Mouse (Mus musculus) ZHBTc4 (cell line): ENCODE measurements around the gene Ptprm.

ENCODE experiments used
- DNase-seq: peaks from one replicate; pipeline ENCODE4 v3.0.0-alpha.2; 2011; ENCODE audit warnings: low read depth, low spot score

The Ptprm gene

DNA sequence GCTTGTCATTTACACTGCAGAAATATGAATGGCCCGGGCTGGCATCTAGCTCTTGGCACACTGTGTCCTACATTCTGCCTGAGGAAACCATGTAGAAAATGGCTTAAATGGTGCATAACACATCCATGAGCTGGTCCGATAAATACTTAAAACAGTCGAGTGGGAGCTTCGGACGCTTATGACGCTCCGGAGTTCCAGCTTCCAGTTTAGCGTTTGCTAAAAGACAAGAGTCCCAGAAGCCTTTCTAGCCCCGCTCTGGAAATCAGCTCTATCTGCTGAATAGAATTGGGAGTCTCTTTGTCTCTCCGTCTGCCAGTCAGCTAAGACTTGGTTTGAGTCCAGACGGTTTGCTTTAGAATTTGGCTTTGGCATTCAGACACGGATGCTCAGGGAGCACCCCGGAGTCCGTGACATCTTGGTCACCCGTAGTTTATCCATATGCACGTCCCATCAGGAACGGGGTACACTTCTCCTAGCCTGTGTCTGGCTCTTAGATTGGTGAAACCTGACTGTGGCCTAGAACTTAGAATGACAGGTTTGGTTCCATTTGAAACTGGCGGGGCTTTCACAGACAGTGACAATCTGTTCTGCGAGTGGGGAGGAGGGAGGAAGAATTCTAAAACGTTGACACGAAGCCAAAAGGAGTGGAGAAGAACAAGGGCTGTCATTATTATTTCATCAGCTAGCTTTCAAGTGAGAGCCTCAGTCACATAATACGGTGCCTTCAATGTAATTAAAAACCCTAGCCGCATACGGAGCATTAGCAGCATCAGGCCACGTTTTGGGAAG is 667.4 kb downstream of the Ptprm start:
- DNase-seq, result no peak

DNA sequence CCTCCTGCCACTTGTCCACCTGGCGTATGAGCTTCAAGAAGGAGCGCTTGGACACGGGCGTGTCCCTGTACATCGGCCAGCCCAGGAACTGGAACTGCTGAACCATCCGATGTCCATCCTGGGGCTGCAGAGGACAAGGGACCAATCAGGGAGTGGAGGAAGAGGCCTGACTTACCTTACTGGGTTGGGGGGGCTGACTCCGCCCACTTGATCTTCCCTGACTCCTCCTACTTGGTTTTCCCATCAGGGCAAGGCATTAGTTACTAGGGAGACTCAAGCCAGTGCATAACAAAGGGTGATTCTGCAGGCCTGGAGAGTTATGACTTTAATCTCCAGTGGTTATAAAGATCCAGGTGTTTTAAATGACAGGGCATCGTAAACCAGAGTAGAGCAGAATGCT is 670.8 kb downstream of the Ptprm start:
- DNase-seq, result peak; percentile 58

GRCm38 (mm10) chr17:66680662-66681061 is 673.6 kb downstream of the Ptprm start:
- peak; percentile 57 for DNase-seq

GRCm38 (mm10) chr17:66674667-66675066 is 679.6 kb downstream of the Ptprm start:
- DNase-seq, result no peak

DNA sequence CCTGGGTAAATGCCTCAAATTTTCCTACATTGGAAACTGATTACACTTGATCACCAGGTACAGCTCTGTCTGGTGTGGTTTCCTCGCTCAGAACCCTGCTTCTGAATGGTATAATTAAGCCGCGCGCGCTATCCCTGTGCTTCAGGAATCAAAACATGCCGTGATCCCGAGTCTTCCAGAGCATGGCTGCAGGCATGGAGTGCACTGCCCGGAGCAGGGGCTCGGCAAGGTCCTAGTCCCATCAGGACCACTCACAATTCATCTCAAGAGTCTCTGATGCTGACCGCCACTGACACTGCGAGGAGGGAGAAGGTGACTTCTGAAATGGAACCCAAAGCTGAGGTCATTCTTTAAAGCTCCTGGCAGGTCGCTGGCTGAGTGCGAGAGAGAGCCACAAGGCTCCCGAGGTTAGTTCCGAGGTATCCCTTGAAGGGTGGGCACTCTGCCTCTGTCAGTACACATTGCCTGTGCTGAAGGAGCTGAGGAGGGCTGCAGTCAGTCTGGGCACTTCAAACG is 682.5 kb downstream of the Ptprm start:
- DNase-seq, result no peak

- no peak for DNase-seq
Measured at GRCm38 (mm10) chr17:66671287-66671686, 683.0 kb downstream of the Ptprm start.

DNA sequence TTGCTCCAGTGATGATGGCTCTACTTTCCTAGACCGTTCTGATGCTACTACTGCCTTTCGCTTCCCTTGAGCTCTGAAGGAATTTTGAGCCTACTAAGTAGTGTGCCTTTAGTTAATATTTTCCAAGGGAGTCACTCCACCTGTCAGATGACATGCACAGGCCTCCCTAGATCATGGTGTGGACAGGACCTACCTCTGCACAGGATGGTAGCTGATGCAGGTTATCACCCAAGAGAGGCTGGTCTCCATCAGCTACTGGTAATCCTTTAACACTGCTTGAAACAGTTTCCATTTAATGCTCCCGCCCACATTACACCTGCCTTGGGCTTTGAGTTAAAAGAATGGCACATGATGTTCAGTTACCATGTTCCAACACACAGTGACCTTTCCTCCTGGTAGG is 688.5 kb downstream of the Ptprm start:
- DNase-seq, result no peak

- no peak for DNase-seq
Measured at GRCm38 (mm10) chr17:66665201-66665756, 689.0 kb downstream of the Ptprm start.

GRCm38 (mm10) chr17:66664796-66665195 is 689.5 kb downstream of the Ptprm start:
- DNase-seq, result no peak

DNA sequence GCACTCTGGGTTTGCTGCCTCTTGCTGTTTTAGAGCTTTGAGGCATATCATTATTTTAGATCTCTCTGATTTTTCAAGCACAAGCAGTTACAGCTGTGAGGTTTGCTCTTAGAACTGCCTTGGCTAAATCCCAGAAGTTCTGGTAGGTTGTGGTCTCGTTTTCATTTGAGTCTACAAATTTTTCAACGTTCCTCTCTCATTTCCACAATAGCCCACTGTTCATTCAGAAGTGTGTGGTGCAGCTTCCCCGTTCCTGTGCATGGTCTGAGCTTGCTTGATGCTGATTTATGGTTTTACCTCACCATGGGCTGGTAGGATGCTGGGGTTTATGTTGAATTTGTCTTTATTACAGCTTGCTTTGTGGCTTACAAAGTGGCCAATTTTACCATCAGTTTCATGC is 695.0 kb downstream of the Ptprm start:
- DNase-seq, result no peak

- DNase-seq, result no peak
Measured at GRCm38 (mm10) chr17:66637951-66638722, 716.1 kb downstream of the Ptprm start.

DNA sequence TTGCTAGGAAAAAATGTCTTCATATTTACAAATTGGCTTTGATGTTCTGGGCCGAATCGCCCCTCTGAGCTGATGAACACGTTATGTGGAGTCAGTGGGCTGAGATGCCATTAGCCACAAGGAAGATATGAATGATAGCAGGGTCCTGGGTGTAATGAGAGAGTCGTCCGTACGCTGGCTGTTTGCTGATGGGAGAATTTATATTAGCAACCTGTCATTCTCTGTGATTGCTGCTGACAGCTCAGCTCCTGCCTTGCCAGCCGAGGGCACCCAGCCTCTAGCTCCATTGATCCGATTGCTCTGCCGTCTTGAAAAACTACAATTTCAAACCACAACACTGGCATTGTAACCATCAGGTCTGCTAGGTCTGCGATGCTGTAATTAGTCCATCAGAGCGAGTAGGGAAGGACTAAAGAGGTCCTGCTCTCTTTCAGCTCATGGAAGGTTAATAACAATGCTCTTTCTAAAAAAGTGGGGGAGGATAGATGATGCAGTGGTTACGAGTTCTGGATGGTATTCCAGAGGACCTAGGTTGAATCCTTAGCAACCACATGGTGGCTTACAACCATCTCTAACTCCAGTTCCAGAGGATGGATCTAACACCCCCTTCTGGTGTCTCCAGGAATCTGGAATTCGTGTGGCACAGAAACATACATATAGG is 734.1 kb downstream of the Ptprm start:
- DNase-seq, result no peak

DNA sequence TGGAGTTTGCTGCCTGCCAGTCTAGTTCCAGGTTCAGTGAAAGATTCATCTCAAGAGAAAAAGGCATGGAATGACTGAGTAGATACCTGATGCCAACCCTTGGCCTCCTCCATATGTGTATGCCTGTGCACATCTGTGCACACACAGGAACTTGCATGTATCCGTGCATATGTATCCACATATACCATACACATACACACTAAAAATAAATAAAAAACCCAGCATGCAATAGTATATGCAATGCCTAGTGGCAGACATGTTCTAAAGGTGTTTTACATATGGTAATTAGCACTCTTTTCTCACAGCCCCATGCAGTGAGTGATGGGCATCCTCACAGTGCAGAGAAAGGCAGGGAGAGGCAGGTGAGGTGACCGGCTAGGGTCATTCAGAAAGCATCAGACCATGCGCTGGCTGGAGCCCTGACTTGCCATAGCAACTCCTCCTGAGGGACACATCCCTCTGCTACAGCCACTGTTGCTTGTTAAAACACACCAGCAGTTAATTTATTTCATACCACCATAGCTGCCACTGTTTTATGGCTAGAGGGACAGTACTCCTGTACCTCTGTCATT is 734.9 kb downstream of the Ptprm start:
- DNase-seq, result no peak
